Mouse (Mus musculus) adrenal gland, postnatal 14 days (tissue): ENCODE results near the gene Tyw3. TPM values are rescaled to one million over a fixed set of nuclear protein-coding genes. Genes with fewer than 3 reads are reported as not detected.
"Not testable (repeated sequence)": the region's sequence is repeated elsewhere in the genome, so short reads cannot be mapped to it uniquely, and the experiment has no call there.

Source experiments
- DNase-seq: peaks from one replicate; pipeline ENCODE4 v3.0.0; 2021; ENCODE audit warnings: mixed read lengths
- long read RNA-seq, 2 experiments: library from polyadenylated mRNA; stranded (forward); transcript quantifications; one replicate each; pipeline ENCODE4 v2.0.0; 2021
- total RNA-seq: library from RNA; stranded (reverse); gene quantifications from 2 replicates; pipeline ENCODE4 v1.2.3, GENCODE M21; 2021

Gene Tyw3
- total RNA-seq, result 7.2 and 9.1 TPM in 2 replicates
- long read RNA-seq, experiment 1, full-length matches to known transcripts, result 6 of 7 reads
- long read RNA-seq, experiment 1, partial matches to known transcripts, result 1 of 7 reads
- long read RNA-seq, experiment 1, other reads (novel, unspliced or antisense), result 0 of 7 reads
- long read RNA-seq, experiment 2, full-length matches to known transcripts, result 2 of 2 reads
- long read RNA-seq, experiment 2, partial matches to known transcripts, result 0 of 2 reads
- long read RNA-seq, experiment 2, other reads (novel, unspliced or antisense), result 0 of 2 reads

DNA sequence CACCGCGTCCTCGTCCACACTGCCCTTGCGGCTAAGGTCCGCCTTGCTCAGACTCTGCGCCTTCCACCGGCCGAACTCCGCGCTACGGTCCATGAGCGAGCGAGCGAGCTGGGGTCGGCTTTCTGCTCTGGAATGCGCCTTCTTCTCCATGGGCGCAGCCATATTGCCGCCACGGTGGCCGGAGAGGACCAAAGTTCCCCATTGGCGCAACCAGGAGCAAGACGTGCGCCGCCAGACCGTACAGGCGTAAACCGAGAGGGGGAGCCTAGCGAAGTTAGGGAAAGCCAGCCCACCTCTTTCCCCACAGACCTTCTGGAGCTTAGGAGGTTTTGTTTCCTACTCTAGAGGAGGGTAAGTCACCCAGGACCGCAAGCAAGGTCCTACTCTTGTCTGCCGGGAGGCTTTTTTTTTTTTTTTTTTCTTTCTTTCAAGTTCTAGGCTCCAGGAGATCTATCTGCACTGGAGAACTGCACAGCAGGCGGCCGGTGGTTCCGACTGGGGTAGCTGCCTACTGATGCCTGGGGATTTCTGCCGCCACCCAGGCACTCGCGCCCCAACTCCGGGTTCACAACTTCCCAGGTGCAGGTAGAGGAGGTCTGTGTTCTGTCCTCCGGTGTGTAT, at the start of gene Tyw3:
Tyw3 (minus strand) TSS at position 171 of the 621 bp plus-strand sequence.
- DNase-seq, result peak; percentile 98

- DNase-seq, result no peak
Measured at GRCm38 (mm10) chr3:154633091-154633490, 36.2 kb upstream of the Tyw3 start.

- DNase-seq, result not testable (repeated sequence)
Measured at GRCm38 (mm10) chr3:154631281-154631680, 34.4 kb upstream of the Tyw3 start.

- DNase-seq, result no peak
Measured at GRCm38 (mm10) chr3:154628284-154628683, 31.4 kb upstream of the Tyw3 start.

DNA sequence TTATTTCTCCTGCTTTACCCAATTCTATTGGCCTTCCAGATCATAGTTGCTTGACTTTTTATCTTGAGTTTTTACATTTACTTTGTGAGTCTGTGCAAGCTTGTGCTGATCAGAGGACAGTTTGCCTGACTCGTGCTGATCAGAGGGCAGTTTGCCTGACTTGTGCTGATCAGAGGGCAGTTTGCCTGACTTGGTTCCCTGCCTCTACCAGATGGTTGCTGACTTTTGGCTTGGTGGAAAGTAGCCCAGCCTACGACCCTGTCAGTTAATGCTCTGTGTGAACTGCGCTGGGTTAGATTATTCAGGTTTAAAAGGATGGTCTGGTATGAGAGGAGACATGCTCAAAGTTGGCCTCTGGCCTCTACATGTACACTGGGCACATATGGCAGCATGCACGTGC, 19.2 kb upstream of the Tyw3 start:
- DNase-seq, result no peak

DNA sequence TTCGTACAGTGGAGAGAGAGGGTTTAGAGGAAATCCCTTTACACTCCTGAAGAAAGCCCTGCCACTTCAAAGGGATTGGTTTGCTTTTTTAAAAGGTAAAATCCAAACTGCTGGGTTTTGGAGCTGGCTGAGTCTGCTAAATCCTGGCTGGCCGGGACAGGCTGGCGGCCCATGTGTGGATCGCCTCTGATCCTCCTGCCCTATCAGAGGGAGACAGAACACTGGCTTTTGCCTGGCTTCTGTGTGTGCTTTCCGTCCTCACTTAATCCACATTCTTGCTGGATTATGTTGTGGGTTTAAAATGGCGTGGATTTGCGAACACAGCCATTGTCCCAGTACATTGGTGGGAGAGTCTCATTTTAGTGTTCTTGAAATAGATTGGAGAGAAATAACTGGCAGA, 18.4 kb upstream of the Tyw3 start:
- no peak for DNase-seq

DNA sequence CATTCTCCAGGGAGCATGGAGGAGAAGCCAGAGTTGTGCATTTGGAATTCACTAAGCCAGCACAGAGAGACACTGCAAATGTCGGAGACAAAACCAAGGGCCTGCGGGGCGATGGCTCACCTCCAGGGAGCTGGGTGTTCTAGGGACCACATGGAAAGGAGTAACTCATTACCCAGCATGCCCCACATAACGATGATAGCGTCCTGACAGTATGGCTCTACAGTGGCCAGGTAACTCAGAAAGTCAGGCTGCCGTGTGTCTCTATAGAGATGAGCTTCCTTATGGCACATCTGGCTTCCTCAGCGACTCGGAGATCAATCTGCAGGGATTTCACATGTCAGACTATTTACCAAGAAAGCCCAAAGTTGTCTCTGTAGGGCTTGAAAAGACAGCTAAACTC, 17.9 kb upstream of the Tyw3 start:
- DNase-seq, result no peak

DNA sequence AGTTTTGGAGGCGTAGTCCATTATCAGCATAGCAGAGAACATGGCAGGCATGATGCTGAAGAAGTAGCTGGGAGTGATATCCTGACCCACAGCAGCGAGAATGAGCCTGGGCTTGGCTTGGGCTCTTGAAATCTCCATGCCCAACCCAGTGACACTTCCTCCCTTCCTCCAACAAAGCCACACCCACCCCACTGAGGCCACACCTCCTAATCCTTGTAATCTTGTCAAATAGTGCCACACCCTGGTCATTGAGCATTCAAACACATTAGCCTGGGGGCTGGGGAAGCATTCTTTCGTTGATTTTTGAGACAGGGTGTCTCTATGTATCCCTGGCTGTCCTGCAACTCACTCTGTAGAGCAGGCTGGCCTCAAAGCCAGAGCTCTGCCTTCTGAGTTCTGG, 15.0 kb upstream of the Tyw3 start:
- no peak for DNase-seq

- no peak for DNase-seq
Measured at GRCm38 (mm10) chr3:154607896-154608295, 11.0 kb upstream of the Tyw3 start.

GRCm38 (mm10) chr3:154604871-154605270, 8.0 kb upstream of the Tyw3 start:
- DNase-seq, result no peak

DNA sequence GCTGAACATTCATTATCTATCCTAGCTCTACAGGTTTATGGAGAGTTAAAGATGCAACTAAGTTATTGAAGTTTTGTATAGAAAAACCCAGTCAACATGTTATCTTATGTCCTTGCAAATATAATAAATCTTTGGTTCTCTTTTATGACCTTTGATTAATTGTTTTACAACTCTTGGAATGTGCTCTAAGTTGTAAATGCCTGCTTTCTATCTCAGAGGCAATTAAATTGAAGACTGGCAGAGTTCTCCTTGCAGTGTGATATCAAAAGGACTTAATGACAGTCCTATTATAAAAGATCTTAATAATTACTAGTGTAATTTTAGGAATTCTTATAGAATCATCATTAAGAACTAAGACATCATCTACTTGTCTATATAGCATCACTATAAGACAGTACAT, 5.2 kb upstream of the Tyw3 start:
- no peak for DNase-seq

DNA sequence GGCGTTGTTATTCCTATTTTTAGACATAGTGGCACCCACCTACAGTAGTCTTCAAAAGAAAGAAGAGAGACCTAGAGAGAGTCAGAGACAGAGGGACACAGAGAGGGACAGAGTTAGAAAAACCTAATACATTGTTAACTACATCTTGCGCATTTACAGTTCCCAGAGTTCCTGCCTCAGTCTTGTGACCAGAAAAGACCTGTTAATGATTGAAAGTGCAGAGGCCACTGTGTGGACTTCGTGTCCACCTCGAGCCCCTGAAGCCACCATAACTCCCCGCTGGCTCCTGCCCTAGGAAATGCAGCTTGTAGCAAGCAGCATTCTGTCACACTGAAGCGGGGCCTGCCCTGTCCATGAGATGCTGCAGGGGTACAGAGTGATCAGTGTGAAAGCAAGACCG, 657 bp upstream of the Tyw3 start:
- no peak for DNase-seq

DNA sequence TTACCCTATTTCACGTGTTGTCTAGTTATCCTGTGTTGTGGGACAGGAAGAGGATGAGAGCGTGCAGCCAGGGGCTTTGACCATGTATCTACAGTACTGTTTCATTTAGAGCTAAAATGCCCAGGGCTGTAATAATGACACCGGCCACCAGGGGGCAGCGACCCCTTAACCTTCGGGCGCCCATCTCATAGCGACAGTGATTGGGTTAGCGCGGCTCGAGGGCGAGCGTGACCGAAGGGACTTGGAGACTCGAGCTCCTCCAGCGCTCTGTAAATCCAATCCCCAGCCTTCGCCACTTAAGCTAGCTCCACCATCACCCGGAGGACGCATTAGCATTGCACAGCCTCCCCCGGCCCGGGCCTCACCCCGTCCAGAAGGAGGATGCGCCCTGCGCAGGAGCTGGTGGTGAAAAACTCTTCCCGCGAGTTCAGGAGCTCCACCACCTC, 393 bp downstream of the Tyw3 start, which contains the start of gene Cryz:
Cryz (plus strand) TSS at position 224 of the 446 bp plus-strand sequence.
- peak; percentile 94 for DNase-seq

DNA sequence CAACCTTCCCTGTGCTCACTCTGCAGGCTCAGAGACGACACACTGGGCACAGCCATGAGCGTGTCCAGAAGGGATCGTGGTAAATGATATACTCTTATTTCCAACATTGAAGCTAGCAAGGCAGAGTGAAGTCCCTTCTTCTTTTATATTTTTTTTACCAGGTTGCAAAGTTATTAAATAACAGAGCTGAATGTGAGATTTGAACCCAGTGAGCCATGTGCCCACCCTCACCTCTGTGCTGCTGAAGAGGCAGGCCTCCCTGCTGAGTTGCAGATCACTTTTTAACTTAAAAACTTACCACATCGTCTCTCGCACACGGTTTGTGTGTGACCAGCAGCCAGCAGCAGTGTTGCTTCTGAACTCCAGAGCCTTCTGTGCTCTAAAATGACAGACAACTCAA, 2.7 kb downstream of the Tyw3 start:
- no peak for DNase-seq

- DNase-seq, result no peak
Measured at GRCm38 (mm10) chr3:154593596-154593995, 3.3 kb downstream of the Tyw3 start.

DNA sequence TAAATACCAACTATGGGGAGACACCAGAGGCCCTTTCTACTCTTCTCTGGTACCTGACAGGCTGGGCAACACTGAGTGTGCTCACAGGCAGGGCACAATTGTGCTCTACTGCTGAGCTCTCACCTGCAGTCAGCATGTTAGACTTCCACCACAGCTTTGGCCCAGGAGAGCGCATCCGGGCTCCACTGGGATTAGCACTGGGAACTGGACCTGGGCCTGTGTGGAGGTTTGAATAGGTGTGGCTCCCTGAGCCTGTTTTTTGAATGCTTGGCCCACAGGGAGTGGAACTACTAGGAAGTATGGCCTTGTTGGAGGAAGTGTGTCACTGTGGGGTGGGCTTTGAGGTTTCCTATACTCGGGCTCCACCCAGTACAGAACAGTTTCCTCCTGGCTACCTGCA, 5.3 kb downstream of the Tyw3 start:
- no peak for DNase-seq

GRCm38 (mm10) chr3:154590971-154591370, 5.9 kb downstream of the Tyw3 start:
- DNase-seq, result no peak

- no peak for DNase-seq
Measured at GRCm38 (mm10) chr3:154584351-154584750, 12.6 kb downstream of the Tyw3 start.

GRCm38 (mm10) chr3:154577895-154578294, 19.0 kb downstream of the Tyw3 start:
- DNase-seq, result no peak

- no peak for DNase-seq
Measured at GRCm38 (mm10) chr3:154573666-154574065, 23.2 kb downstream of the Tyw3 start.

DNA sequence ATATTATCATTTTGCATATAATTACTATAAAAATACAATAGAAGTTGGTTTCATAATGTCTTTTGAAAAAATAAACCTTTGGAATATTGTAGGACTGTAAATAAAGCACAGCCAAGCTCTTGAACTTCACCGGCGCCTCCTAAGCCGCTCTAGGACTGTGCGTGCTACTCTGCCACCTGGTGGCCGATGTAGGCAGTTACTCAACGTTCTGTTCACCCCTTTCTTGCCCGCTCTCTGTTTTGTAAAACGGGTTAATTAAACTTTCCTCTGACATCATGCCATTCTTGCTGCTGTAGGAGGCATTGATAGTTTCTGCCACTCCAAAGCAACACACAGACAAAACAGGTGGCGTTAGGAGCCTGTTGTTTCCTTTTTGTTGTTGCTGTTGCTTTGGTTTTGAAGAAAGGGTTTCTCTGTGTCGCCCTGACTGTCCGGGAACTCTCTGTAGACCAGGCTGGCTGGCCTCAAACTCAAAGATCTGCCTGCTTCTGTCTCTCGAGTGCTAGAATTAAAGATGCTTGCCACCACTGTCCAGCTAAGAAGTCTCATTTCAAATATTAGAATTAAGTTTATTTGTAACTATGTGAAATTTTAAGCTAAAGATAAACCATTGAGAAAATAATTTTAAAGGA, 24.4 kb downstream of the Tyw3 start:
- DNase-seq, result peak; percentile 78

- DNase-seq, result no peak
Measured at GRCm38 (mm10) chr3:154570786-154571185, 26.1 kb downstream of the Tyw3 start.

- no peak for DNase-seq
Measured at GRCm38 (mm10) chr3:154570029-154570575, 26.8 kb downstream of the Tyw3 start.
